Mouse (Mus musculus): ENCODE measurements at regions not wholly inside any gene's neighbourhood (a gene's known extent, or its start where the extent isn't known, plus 50 kb on each side); places are given as distances from the start of the nearest gene placed in this dataset.

- TF ChIP-seq MAX (IDR thresholded peaks at IDR 0.05) (no peak), CTCF (IDR thresholded peaks at IDR 0.05; ENCODE audit: control insufficient read depth, insufficient read depth, insufficient read length) (no peak), FOSL1 (IDR thresholded peaks at IDR 0.05; ENCODE audit: insufficient read depth, low read length, poor library complexity, severe bottlenecking) (no peak), USF1 (IDR thresholded peaks at IDR 0.05; ENCODE audit: low read depth) (no peak)
Measured at GRCm38 (mm10) chr12:80015938-80016337, 96.9 kb downstream of the Zfp36l1 start.

Data from C2C12 (cell line).